Mouse (Mus musculus) cerebellum, adult 9-11 months (tissue): ENCODE results near the gene Rrp12.
"Not testable (repeated sequence)": the region's sequence is repeated elsewhere in the genome, so short reads cannot be mapped to it uniquely, and the experiment has no call there.

Source experiments
- DNase-seq: peaks from one replicate; pipeline ENCODE4 v3.0.0; 2022

Rrp12 gene

DNA sequence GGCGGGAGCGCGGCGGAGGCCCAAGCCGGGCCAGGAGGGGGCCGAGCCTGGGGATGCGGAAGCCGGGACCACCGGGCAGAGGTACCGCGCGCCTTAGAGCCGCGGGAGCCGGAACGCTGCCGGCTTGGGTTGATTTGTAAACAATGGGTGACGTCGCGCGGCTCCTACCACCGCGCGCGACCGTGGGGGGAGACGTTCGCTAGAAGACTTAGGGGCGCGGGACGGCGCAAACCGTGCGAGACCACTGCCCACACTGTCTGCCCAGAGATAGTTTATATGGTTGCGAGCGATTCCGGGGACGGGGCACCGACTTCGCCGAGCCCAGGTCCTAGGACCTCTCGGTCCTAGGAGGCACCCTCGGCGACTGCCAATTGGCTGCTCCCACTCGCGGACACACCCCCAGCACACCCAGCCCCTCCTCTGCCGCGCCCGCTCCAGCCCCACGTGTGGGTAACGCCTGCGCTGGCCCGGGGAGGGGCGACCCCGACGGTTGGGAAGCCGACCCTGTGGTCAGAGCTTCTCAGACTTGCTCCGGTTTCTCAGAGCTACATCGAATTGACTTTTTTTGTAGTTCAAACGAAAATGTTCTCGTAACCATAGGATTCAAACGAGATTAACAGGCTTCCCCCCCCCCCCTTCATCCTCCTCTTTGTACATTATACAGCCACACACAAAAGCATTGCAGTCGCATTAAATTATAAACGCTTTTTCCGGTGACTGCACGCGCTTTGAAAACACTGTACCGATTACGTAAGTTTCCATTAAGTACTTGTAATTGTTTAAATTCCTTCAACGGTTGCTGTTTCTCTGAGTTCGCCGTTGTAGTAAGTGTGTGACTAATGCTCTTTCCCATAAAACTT is 47.8 kb downstream of the Rrp12 start, which contains the start of gene Frat2:
TSS of gene Frat2 (minus strand) at position 141 of the 860 bp plus-strand sequence.
- DNase-seq: peak; percentile 89

DNA sequence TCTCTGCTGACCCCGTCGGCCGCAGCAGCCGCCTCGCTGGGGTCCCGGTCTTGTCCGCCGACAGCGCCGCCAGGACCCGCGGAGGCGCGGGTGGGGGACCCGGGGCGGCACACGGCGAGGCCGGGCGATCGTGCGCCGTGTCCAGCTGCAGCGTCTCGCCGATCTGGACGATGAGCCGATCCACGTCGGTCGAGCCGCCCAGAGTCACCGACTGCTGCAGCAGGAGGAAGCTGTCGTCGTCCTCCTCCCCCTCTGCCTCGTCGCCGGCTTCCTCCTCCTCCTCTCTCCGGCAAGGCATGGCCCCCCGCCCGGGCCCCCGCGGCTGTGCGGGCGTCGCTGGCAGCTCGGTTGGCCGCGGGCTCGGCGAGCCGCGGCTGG is 48.4 kb downstream of the Rrp12 start:
- DNase-seq: not testable (repeated sequence)

DNA sequence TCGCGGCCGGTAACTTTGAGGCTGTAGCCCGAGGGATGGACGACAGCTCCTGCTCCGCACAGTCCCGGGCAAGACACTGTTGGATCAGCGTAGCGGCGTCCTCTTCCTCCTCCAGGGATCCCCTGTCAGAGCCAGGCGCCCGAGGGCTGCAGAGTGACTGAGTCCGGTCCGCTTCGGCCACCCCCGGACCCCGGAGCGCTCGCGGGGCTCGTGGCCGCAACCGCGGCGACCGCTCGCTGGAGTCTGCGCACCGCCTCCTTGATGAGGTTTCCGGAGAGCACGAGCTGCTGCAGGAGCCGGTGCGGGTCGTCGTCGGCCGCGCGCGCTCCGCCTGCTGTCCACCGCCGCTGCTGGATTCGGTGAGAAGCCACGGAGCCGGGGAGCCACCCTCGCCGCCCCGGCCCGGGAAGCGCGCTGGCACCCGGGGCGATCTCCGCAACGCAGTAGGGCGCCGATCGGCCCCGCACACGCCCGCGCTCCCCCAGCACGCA is 48.8 kb downstream of the Rrp12 start:
- DNase-seq: peak; percentile 54

DNA sequence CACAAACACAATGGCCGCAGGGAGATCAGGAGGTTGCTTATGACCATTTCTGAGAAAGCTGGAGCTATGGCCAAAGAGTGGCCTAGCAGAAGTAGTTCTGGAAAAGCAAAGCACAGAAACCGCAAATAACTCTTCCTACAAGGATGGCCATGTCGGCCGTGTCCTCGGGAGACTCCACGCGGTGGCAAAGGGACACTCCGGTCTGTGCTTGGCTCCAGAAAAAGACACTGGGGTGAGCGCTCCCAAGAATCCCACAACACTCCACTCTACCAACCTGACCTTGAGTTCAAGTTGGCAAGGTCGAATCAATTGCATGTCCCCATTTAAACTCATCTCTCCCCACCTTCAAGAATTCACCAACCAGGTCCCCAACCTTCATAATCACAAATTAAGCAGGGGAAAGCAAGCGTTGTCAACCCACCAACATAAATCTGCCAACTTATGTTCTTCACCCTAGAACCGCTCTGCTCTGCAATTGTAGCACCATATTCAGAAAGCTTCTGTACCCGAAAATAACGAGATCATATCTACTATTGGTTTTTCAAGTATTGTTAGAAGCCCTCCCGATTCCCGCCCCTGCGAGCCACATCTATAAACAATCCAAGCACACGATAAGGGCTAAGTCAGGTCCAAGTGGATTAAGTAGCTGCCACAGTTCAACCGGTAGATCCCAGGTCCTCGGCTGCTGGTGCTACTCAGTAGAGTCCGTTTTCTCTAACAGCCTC is 49.4 kb downstream of the Rrp12 start:
- peak; percentile 54 for DNase-seq

DNA sequence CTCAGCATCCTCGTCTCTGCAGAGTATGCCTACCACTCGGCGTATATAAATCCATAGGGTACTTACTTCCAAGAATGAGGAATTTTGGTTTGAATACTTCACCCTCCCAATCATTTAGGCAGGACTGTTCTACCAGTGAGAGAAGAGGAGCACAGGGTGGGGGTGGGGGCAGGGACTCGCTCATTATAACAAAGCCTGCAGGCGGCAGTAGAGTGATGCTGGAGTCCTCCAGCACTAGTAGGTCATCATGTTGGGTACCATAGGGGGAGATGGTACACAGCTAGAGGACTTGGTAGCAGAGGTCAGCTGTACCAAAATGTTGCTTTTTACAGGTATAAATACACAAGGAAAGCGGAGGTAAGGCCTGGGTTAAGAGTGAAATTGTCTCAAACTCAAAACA is 51.6 kb downstream of the Rrp12 start:
- no peak for DNase-seq

DNA sequence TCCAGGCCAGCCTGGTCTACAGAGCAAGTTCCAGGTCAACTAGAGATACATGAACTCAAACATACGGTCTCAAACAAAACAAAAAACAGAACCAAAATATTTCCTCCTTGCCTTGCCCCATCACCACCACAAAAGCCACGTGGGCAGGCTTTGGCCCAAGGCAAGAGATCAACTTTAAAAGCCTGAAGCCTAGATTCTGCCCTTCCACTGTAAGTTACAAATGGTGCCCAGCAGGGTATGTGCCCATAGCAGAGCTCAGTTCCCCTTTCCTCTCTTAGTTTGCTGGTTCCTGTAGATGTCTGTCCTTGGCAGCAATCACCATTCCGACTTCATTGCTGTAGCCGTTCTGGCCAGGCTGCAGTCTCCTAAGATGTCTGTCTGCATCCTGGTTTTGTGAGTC is 53.3 kb downstream of the Rrp12 start:
- no peak for DNase-seq

DNA sequence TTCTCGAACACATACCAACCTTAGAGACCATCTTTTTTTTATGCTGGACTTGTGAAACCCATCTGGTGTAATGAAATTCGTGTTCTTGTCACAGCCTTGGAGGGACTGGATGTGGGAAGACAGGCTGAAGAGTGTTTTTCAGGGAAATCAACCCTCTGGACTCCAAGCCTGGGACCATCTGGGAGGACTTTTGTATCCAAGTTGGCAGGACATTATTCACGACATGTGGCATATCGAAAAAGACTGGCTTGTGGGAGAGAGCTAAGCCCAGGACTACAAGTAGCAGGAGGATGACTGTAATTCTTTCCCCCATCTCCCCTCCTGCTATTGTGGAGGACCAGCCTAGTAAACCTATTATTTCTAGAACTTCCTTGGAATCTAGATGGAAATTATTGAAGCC is 53.8 kb downstream of the Rrp12 start:
- peak; percentile 71 for DNase-seq

DNA sequence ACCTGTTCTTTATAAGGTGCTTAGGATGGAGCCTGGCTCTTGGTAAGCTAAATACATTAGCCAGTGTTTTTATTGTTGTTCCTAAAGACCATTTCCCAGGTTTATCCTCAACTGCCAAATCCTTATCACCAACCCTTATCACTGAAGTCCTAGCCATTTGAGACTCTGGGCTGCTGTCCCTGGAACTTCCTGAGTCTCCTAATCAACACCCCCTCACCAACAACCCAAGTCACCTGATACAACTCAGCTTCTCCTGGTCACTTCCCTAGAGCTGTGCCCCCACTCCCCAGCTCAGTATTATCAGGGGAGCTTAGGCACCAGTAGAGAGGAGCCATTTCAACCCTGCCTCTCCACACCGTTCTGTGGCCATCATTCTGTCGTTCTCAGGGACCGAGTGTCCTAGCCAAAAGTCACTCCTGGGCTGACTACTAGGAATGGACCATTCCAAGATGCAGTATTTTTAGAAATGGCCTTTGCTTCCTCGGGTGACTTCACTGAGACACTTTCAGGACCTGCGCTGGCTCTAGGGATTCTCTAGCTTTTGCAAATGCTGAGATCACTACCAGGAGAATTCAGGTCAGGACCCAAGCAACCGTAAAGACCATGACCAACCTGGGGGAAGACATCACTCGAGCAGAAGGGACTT is 54.7 kb downstream of the Rrp12 start:
- no peak for DNase-seq

DNA sequence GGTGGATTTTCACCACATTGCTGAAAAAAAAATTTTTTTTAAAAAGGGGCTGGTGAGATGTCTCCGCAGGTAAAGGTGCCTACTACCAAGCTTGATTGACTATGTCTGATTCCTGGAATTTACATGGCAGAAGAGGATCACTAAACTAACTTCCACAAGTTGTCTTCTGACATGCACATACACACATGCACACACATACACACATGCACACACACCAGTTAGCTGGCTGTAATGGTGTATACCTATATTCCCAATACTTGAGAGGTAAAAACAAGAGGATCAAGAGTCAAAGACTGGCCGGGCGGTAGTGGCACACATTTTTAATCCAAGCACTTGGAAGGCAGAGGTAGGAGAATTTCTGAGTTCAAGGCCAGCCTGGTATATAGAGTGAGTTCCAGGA is 56.3 kb downstream of the Rrp12 start:
- DNase-seq: no peak

DNA sequence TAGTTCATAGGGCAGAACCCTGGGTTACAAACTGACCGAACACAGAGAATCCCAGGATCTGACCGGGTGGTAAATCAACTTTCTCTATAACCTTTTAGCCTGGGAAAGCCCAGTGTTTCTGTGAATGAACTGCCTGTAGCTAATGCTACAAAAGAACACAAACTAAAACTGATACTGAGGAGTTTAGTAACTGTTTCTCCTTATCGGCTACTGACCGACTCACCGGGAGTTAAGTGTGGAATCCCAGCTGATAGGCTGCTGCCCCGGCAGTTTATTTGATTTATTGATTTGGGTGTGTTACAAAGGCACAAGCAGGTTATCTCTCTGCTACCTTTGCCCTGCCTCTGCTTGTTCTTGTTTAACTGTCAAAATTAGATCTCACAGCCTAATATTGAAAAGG is 57.2 kb downstream of the Rrp12 start:
- no peak for DNase-seq

DNA sequence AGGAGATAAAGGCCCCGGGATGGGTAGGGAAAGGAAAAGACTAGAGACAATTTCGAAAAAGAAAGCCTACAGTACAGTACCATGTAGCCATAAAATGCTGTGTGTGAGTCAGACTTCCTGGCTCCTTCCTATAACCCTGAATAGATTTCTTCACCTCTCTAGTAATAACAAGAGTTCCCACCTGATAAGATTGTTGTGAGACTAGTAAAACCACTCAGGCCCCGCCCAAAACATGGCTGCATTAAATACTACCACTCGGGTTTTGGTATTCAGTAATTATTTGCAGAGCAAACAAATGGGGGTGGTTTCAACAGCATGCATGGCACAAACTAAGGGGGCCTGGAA is 58.1 kb downstream of the Rrp12 start:
- DNase-seq: no peak

DNA sequence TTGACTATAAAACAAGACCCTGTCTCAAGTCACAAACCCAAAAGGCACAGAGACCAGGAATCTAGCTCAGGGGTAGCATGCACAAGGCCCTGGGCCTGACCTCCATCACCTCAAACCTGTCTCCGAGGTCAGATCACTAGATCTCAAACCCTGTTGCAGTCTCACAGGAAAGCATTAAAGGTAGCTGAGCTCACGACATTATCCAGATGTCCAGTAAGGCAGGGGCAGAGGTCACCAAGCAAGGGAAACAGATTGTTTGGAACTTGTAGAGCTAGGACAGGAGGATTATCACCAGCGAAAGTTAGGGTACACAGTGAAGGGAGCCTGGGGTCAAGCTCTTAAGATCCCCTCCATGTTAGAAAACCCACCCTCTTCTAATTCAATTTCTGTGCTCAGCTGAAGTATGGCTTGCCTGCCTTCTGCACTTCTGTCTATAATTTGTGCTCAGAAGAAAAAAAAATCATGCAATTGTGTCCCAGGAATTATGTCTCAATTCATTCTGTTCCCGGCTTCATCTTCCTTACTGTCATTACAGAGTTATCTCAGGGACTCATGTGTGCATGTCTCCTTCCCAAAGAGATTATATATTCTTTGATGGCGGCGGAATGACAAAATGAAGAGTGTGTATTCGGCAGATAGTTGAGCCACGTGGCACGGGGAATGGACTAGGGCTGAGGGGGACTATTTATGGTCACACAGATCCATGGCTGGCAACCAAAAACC is 58.6 kb downstream of the Rrp12 start:
- no peak for DNase-seq

DNA sequence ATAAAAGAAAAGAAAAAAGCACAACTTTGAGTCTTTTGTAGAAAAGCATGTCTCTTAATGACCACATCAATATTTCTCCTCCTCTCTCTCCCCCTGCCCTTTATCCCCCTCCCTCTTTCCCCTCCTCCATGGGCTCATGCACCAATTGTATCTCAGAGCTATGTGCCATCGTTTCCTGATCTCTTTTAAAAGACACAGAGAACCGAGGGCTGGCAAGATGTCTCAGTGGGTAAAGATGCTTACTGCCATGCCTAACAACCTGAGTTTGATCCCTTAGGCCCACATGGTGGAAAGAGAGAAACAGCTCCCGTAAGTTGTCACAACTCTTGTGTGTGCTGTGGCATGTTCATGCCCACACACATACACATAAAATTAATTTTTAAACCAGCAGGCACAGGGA is 59.3 kb downstream of the Rrp12 start:
- no peak for DNase-seq

DNA sequence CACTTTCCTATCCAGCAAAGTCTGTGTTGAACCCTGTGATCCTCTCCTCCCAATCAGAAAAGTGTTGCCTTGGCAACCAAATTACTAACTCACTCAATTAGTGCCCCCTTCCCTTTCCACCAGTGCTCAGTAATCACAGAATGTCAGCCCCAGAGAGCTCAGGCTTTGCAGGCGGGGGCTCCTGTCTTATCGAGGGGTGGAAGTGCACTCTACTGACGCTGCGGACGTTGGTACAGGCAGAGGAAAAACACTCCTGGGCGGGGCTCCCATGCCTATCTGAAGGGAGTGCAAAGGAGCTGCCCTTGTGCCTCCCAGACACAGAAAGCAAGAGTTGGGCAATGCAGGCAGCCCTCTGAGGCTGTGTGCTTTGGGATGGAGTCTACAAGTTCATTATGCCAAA is 60.2 kb downstream of the Rrp12 start:
- DNase-seq: no peak

DNA sequence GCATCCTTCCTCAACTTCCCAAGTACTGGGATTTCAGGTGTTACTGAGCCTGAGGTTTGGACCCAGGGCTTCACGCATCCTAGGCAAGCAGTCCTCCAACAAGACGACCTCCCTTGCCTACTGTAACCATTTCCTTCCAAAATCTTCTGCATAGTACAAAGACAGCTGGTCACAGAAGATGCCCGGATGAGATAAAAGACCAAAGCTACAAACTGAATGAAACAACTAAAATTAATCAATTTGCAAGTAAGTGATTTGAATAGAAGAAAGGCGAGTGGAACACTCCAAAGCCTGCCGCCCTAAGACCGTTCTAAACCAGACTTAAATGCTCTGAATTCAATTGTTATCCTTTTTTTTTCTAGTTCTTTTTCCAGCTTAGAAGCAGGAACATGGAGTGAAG is 60.6 kb downstream of the Rrp12 start:
- DNase-seq: no peak

DNA sequence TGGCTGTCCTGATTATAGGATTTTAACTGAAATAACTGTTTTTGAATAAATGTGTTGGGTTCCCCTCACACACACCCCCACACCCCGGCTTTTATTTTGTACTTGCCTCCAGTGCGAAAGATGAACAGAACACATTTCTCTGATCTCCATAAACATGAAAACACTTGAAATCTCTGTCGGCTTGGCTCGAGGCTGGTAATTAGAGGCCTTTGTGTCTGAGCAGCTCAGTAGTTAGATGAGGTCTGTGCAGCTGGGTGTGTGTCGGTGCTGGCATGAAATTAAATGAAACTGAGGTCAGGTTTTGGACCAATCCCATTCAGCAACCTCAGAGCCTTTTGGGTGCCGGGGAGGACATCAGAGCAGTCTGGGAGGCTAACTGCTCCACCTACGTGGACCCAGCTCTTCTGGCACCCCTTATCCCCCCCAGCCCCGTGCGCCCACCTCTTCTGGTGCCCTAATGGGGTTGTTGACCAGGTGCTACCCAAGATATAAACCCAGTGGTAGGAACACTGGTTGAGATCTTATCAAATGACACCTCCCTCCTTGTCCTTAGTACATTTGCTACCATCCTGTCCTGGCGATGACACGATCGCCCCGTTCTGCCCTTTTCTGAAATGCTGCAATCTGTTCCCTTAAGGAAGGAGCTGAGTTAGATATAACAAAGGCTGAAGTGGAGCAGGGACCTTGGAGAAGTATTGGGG is 63.3 kb downstream of the Rrp12 start:
- no peak for DNase-seq

DNA sequence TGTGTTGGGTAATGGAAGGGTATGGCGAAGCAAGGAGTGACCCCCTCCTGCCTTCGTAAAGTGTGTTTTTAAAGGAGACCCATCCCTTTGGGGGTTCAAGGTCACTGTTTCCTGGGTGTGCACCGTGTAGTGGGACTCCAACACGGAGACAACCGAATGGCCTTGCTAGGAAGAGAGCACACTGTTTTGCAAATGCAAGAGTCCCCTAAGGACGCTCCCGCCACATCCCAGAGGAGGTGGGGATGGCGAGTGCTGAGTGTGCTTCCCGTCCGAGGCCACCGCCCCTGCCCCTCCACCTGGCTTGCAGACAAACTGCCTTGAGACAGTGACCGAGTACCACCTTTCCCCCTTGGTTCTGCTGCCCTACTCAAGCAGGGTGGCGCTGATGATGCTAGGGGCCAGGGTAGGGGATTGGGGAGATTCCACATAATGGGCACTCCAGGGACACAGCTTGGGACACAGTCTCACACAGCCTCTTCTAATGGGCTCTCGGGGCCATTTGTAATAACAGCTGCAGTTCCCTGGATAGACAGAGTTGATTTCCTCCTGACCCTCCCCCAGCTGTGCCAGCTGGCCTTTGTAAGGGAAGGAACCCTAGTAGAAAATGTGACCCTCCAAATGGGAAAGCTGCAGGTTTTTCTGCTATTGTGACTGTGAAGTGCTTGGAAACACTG is 64.1 kb downstream of the Rrp12 start:
- DNase-seq: peak; percentile 42

DNA sequence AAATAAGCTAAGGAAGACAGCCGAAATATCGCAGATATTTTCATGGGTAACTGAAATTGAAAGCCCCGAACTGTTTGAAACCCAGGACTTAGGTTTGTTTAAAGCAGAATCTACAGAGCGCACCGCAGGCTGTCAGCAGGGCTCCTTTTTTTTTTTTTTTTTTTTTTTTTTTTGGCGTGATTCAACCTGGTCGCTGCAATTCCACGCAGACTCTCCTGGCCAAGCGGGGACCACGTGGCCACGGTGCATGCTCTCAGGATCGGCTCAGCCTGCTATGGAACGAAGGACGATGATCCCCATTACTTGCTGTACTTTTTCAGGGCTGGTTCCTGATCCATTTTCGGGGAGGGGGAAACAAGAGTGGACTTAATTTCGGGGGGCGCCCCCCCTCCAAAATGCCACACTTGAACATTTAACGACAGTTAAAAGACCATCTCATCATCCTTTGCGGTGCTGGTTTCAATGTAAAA is 64.8 kb downstream of the Rrp12 start:
- peak; percentile 68 for DNase-seq

DNA sequence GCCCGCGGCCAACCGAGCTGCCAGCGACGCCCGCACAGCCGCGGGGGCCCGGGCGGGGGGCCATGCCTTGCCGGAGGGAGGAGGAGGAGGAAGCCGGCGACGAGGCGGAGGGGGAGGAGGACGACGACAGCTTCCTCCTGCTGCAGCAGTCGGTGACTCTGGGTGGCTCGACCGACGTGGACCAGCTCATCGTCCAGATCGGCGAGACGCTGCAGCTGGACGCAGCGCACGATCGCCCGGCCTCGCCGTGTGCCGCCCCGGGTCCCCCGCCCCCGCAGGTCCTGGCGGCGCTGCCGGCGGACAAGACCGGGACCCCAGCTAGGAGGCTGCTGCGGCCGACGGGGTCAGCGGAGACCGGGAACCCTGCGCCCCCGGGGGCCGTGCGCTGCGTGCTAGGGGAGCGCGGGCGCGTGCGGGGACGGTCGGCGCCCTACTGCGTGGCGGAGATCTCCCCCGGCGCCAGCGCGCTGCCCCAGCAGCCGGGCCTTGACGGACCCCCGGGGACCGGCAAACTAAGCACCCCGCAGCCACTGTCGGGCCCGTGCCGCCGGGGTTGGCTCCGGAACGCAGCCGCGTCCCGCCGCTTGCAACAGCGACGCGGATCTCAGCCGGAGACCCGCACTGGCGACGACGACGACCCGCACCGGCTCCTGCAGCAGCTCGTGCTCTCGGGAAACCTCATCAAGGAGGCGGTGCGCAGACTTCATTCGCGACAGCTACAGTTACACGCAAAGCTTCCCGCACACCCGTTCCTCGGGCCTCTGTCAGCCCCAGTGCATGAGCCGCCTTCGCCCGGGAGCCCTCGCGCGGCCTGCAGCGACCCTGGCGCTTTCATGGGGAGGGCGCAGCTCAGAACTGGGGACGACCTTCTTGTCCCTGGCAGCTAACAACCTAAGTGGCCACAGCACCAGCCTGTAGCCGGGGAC is 65.6 kb downstream of the Rrp12 start:
- peak; percentile 68 for DNase-seq

DNA sequence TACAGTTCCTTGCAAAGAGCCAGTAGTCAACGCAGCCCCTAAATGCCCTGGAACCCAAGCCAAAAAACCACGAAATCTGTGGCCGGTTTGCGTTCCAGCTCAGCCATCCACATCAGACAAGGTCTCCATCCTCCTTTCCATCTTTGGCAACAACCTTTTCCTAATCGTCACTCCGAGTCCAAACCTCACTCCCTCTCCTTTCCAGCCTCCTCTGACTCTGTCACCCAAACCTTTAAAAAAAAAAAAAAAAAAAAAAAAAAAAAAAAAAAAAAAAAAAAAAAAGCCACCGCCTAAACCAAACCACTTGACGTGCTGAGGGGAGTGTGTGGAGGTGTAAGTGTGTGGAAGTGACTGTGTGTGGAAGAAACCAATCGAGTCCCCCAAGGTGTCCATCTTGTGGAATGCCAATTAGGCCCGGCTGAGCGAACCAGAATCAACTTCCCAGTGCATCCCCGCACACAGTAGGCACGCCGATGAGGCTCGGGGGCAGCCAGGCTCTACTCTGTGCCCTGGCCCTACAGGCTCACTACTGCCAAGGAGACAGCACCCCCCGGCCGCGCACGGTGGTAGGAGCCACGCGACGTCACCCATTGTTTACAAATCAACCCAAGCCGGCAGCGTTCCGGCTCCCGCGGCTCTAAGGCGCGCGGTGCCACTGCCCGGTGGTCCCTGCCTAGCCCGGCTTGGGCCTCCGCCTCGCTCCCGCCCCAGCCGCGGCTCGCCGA is 66.4 kb downstream of the Rrp12 start, which contains the start of gene Frat1:
TSS of gene Frat1 (plus strand) at position 590 of the 725 bp plus-strand sequence.
- DNase-seq: peak; percentile 99
